Mouse (Mus musculus) 3T3-L1 (cell line): ENCODE measurements around the gene Invs.

ENCODE experiments used
- DNase-seq: peaks from one replicate; pipeline ENCODE4 v3.0.0-alpha.2; 2015; ENCODE audit warnings: low read depth, low spot score

Gene Invs

DNA sequence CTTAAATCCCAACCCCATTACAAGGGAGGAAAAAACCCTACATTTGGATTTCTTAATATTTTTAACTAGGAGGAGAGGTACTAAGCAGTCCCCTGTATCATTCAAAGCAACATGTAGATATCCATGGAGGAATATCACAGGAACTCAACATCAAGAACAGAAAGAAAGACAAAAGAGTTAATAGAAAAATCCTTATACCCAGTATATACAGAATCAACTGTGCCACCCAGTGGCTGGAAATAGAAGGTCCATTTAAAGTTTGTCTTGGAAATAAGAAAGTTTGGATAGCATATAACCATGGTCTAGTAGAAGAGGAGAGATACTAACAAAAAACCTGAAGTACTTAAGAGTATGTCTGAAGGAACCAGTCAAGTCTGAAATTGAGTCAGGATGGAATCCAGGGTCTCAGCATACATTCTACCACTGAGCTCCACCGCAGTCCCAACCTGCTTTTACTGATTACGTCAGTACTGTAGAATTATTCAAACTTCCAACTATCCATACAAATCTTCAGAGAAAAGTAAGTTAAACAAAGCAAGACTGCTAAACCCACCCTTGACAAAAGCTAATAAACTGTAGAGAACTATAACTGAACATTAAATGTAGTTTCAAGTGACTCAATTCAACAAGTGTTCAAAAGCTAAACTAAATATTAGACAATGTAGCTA lies 174.7 kb downstream of the Invs start:
- peak; percentile 51 for DNase-seq

- no peak for DNase-seq
Measured at GRCm38 (mm10) chr4:48458436-48458835, 178.9 kb downstream of the Invs start.

DNA sequence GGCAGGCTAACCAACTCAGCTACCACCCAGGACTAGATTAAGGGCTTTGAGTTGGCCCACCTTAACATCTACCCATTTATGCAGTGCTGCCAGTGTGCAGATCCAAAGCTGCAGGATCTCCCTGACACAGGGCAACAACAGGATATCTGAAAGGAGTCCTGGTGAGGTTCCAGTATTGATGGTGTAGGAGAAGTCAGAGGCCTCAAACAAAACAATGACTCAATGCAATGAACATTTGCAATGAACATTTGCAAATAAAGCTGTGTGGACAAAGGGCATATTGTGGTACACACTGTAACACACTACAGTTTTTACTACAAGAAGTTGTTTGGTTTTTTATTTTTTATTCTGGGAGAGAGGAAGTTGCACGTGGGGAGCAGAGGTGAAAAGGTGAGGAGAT lies 181.5 kb downstream of the Invs start:
- no peak for DNase-seq

DNA sequence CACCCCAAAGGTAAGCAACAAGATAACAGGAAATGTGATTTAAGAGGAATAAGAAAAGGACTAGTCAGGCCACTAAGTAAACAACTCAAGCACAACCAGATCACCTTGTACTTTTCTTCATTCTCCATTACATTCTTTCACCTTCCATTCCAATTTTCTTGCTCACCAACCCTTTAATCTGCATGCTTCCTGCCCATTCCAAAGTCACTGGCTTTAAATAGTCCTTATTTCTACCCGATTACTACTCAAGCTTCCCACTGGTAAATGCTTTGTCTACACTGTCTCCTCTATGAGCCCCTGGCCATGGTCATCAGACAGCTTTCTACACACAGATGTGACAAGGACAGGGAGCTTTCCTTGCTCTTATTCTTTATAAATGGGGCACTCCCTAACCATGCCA lies 191.4 kb downstream of the Invs start:
- no peak for DNase-seq

GRCm38 (mm10) chr4:48472052-48472791 lies 192.7 kb downstream of the Invs start:
- peak; percentile 27 for DNase-seq

DNA sequence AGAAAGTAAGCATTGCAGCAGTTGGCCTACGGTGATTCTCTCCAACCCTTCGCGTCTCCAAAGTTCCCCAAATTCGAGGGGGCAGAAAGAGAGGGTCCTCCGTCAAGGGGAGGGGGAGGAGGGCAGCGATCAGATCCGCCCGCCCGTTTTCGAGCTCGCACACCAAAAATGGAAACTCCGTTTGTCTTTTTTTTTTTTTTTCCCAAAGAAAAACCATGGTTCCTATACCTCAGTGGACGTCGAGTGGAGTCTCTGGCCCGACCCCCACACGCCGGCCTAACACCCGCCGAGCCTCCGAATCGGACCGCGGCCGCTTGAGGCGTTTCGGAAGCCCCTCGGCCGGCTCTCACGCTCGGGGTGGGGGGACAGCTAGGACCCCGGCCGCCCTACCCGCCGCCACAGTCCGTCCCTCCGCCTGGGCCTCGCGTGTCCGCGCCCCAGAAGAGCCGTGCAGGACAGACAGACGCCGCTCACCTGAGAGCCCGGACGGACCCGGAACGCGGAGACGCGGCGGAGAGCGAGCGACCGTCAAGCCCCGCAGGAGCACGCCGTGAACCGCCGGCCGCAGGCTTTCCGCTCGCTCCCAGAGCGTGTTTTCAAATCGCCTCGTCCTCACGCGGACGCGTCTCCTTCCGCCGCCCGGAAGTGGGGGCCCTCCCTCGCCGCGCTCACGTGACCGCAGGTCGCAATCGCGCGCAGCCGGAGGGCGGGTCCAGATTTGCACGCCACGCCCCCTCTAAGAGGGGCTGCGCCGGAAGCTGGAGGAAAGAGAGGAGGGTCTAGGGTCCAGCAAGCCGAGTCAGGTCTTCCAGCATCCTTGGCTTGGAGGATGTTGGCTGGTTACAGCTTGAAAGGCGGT lies 193.5 kb downstream of the Invs start, which contains the start of gene Tex10:
Tex10 (minus strand) TSS at position 668 of the 859 bp plus-strand sequence.
- DNase-seq = peak; percentile 80

GRCm38 (mm10) chr4:48473651-48474011 lies 194.1 kb downstream of the Invs start:
- DNase-seq = no peak

DNA sequence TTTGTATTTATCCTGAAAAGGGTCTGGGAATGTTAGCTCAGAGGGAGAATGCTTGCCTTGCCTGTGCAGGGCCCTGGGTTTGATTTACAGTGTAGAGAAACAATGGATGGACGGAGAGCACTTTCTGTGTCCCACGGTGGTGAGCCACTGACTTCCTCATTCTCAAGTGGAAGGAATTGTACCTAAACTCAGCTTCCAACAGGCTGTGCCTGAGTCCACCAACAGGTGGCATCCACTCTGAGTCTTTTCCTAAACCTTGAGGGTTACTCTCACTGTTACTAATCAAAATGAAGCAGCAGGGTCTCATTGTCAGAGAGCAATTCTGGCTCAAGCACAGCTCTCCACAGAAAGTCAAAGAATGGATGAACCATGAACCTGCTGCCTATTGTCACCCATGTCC lies 201.7 kb downstream of the Invs start:
- peak; percentile 71 for DNase-seq
